Mouse (Mus musculus): ENCODE data around the gene Jhy.

The Jhy gene

DNA sequence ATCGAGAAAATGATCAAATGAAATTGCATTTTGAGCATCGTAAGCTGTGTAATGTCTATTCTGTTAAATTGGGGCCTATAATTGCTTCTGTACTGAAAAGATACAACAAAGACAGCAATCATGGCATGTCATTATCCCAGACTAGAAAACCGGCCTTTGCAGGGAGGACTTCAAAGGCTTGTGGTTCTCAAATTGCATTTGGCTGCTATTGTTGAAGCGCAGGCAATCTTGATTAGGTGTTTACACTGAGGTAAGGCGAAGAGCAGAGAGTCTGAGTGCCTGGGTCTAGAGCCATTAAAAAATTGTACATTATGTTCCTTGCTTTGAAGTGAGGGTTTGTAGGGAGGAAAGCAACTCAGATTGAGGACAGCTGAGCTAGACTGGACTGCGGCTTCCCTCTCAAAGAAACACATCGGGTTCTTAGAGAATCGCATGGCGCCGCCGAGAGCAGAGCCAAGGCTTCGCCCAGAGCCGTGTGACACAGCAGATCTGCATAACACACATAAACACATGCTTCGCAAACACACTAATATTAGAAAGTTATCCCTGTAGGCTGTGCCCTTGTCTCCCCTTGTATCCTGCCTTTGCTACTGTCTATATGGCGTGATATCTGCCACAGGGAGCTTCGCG lies 36.5 kb downstream of the Jhy start:
- DNase-seq (ENCODE audit: low read depth, low spot score), result no peak

DNA sequence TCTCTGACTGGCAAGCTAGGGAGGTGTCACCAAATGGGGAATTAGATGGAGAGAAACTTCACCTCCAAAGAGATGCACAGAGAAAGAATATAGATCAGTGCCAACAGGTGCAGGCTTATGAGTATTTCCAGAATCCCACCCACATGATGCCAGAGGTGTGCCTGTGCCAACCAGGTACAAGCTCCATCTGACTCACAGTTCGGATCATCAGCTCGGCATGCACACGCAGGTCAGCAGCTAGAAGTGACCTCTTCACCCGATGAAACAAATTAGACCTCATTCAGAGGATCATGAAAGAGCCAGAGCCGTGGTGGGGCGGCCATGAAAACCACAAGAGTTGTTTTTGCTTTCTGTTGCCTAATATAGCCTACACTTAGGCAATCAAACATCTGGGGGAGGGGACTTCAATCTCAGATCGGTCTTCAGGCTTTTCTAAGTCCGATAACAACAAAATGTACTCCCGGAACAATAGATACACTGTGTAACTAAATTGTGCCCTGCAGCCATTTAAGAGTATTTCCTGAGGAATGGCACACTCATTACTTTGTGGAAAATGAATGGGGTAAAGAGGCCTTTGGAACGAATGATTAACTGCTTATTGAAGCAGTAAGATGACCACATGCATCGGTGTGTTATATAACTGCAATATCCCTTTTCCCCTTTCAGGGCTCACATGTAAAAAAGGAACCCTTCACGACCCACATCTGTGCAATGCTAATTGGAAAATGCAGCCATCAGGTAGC lies 45.9 kb downstream of the Jhy start:
- DNase-seq (ENCODE audit: low read depth, low spot score), result no peak

DNA sequence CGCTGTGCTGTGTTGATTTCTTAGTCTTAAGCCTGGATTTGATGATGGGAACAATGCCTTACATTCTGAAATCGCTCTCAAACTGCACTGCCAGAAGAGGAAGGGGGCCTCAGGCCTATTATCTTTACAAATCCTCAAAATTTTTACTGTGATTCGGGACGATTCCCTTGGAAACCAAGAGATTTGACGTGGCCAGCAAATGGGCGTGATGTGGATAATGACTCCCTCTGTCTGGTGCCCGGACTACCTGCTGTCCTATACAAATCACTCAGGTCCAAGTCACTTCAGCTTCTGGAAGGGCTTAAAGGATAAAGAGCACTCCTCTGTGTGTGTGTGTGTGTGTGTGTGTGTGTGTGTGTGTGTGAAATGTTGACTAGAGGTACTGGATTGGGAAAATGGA lies 55.0 kb downstream of the Jhy start:
- DNase-seq (ENCODE audit: low read depth, low spot score), result no peak

DNA sequence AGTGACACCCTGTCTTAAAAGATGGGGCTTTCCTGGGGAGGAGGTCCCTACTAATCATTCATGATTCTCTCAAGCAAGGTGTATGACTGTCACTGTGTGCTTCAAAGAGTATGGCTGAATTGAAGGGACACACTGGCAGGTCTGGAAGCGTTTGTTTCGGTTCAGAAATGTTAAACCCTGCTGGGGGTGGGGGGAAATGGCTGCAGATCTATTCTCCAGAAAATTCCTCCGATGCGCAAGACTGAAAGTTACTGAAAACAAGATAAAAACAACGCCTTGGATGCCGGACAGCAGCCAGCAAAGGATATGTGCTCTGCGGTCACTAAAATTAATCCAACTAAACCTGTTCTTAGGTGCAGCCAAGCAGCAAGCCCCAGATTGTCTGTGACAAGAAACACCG lies 55.5 kb downstream of the Jhy start:
- no peak for DNase-seq (ENCODE audit: low read depth, low spot score)

DNA sequence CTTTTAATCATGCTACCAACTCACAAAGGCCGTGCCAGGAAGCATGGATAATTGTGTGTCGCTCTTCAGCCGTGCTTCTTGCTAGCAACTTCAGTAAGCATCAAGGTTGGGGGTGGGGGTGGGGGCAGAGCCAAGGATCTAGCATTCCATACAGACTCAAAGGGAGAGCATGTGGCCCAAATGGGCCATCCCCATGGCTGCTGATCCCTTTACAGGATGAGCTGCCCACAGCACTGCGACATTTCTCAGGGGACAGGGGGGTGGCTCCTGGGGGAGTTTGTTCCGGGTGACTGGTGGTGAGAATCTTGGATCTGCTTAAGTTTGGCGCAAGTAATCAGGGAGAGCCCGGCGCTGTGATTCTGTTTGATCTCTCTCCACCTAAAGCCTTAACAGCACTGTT lies 56.5 kb downstream of the Jhy start:
- DNase-seq (ENCODE audit: low read depth, low spot score), result no peak

DNA sequence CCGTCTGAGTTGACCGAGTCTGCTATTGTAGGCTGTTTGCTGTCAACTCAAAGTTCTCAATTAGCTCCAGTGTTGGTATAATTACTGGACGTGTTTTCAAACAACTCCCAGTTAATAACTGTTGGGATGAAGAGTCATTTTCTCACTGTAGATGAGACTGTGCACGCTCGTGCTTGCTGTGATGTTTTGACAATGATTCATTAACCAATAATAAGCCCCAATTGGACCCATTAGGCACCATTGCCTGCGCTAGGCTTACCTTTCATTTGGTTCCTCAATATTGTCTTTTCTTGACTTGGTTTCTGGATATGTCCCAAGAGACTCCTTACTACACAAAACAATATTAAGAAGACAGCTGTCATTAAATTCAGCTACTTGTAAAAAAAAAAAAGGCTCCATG lies 71.5 kb downstream of the Jhy start:
- DNase-seq (ENCODE audit: low read depth, low spot score), result no peak

DNA sequence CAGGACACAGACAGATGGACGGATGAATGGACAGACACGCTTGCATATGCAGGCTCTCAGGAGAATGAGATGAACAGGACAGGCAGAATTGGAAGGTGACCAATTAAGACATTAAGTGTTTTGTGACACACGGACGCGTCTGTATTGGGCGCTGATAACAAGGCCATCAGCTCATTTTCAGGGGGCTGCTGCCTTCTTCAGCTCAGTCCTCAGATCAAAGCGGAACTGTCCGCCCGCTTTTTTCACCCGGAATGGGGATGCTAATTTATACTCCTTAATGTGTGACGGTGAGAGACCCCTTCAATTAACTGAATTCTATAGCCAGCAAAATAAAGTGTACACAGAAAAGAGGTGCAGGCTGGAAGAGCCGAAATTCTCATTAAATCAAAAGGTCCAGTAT lies 74.5 kb downstream of the Jhy start:
- no peak for DNase-seq (ENCODE audit: low read depth, low spot score)

DNA sequence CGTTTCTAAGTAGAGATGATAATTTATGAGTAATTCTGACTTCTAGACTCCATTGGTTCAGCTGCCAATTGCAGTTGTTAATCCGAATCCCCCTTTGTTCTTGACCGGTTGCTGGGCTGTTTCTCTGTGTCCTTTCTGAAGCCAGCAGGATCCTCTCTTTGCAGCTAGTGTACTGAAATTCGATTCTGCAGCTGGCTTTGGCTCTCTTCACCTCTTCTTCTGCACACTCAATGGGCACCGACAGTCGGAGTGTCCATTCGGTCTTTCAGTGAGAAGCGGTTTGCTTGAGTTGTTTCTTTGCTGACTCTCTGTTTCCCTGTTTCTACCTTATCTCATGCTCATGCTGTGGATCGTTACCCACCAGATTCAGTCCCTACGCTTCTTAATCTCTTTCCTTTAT lies 78.2 kb downstream of the Jhy start:
- no peak for DNase-seq (ENCODE audit: low read depth, low spot score)

DNA sequence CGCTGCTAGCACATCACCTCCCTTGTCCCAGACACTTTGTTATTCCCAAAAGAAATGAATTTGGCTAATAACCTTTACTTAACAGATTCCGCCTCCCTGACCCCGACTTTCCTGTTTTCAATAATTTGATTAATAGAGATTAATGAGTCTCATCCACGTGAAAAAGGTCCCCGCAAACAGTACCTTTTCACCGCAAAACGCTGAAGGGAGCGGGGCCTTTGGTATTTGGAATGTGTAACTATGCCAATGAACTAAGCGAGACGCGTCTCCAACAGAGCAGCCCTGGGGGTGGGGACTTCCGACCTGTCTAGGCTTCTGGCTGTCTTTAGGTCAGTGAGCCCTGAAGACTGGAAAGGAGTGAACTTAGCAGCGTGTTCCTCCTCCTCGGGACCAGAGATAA lies 84.9 kb downstream of the Jhy start:
- no peak for DNase-seq (ENCODE audit: low read depth, low spot score)

DNA sequence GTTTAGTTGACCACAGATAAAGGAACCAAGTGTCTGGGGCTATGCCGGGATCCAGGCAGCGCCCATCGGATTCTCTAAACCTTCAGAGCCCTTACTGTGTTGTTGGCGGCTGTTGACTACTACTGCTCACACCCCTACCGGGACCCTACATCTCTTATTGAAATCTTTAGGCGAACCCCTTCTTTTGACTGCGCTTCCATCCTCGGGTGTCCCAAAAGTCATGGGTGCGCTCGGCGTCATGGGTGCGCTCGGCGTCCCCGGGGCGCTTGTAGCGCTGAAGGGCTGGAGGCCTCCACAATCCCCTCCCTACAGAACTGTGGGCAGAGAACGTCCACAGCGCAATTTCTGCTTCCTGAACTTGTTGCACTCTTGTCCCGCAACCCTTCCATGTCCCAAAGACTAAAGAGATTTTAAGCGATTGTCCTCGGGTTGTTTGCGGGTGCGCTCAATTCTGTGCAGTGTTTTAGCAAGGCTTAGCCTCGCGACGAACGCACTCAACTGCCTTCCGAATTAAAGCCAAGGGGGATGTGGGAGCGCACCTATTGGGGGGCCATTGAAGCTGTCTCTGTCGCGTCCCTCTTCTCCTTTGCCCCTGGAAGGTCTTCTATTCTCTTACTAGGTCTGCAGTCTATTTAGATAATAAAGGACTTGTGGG lies 85.5 kb downstream of the Jhy start:
- DNase-seq (ENCODE audit: low read depth, low spot score), result no peak

DNA sequence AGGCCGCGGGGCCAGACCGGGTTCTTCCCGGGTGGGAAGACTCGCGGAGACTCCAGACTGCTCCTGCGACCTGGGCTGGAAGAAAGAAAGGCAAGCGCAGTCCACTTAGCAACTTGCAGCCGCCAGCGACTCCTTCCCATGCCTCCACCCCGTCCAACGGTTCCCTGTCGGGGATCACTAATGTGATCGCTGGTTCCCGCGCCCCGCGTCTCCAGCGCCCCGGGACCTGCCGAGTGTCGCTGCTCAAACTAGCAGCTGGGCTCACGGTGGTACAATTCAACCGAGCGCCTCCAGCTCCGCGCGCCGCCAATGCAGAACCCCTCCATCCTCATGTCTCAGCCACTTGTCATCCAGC lies 86.1 kb downstream of the Jhy start:
- no peak for DNase-seq (ENCODE audit: low read depth, low spot score)

DNA sequence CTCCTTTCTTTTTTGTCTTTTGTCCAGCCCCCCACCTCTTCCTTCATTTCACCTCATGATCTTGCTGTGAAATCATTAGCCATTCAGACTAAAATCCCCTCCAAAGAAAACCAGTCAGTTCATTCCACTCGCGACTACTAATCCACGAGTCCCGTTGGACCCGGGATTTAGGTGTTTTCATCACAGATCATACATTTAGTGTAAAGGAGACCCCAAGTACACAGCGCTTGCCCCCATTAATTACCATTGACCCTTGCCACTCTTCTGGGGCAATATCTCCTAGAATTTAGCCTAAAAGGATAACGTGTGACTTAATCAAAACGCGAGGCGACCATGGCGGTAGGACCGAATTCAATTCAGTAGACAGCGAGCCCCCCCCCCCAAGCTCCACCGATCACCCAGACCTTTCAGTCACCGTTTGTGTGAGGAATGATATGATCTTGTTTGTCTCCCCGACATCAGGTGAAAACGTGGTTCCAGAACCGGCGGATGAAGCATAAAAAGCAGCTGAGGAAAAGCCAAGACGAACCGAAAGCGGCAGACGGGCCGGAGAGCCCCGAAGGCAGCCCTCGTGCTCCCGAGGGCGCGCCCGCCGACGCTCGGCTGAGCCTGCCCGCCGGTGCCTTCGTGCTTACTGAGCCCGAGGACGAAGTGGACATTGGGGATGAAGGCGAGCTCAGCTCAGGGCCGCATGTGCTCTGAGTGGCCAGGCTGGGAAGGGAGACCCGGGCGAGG lies 86.6 kb downstream of the Jhy start:
- DNase-seq (ENCODE audit: low read depth, low spot score), result no peak

DNA sequence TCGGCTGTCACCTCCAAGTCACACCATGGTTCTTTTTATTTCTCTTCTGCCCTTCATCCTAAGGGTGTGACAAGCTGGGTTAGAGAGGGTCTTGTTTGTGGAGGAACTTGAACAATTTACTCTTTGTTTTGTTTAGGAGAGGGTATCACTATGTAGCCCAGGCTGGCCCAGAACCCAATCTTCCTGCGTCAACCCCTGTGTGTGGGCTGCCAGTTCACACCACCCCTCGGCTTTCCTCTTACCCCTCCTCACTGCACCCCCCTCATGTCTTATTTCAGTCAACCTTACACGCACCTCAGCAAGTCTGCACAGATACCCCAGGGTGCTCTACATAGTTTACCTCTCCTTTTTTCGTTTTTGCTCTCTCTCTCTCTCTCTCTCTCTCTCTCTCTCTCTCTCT lies 87.2 kb downstream of the Jhy start:
- no peak for DNase-seq (ENCODE audit: low read depth, low spot score)

DNA sequence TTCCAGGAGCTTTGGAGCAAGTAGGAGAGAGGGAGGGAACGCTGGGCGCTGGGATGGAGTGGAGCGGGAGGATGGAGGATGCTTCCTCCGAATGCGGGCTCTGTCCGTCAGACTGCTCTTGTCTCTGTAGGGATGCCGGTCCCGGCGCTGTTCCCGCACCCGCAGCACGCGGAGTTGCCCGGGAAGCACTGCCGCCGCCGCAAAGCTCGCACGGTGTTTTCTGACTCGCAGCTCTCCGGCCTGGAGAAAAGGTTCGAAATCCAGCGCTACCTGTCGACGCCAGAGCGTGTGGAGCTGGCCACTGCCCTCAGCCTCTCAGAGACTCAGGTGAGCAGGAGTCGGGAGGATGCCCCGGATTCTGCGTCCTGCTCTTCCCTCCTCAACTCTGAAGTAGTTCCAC lies 87.8 kb downstream of the Jhy start:
- DNase-seq (ENCODE audit: low read depth, low spot score), result no peak

DNA sequence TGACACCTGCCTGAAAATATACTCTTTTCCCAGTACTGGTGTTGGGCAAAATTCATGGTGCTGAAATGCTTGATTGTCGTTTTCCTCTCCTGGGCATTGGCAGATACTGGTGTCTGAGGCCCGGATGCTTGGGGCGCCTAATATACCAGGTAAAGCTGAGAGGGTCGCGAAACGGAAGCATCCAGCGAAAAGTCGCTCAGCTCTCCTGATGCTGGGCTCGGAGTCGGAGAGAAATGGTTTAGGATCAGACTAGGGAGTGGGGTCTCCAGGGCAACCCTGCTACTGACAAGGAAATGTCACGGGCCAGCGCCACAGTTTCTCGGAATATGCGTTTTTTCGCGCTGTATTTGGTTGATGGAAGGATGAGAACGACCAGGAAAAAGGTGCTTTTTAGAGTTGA lies 88.5 kb downstream of the Jhy start:
- DNase-seq (ENCODE audit: low read depth, low spot score), result no peak

DNA sequence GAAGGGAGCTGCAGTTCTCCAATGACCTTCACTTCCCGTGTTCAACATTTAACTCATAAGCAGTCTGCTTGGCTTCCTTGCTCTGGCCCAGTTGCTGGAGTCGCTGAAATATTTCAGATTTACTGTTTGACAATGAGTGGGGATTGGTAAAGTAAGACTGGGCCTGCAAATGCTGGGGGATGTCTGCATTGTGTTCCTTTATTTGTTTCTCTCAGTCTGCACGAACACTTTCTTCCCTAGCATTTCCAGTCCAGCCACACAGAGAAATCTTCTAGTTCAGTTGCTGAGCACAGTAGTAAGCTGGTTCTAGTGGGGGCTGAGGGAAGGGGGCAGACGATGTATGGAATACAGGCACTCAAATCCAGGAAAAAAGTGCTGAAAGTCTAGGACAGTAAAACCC lies 89.0 kb downstream of the Jhy start:
- DNase-seq (ENCODE audit: low read depth, low spot score), result no peak

DNA sequence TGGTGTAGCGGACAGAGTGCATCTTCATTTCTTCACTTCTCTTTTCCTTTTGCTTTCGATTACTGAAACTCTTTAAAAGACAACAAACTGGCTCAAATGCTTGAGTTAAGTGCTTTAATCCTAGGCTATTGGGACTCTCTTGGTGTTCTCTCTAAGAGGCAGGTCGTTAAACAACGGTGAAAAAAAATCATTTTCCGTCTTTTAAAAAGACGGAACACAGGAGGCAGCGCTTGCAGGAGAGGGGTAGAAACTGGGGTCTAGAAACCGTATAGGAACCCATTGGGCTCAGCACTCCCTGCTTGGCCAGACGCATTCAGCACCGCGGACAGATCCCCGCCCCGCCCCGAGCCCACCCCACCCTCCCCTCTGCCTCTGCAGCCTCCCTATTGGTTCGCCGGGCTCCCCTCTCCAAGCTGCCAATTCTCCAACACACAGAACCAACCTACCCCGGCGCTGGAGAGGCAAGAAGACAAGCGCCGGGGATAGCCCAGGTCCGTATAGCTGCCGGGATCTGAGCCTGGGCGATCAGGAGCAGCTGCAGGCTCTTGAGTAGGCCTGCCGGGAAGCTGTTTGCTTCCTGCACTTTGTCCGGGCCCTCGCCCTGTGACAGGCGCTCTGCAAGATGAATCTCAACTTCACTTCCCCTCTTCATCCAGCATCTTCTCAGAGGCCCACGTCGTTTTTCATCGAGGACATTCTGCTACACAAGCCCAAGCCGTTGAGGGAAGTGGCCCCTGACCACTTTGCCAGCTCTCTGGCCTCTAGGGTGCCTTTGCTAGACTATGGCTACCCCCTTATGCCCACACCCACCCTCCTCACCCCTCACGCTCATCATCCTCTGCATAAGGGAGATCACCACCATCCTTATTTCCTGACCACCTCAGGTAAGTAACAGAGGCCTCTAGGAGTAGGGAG lies 90.1 kb downstream of the Jhy start, which contains the start of gene Bsx:
Bsx (plus strand) TSS at position 572 of the 915 bp plus-strand sequence.
- no peak for DNase-seq (ENCODE audit: low read depth, low spot score)

DNA sequence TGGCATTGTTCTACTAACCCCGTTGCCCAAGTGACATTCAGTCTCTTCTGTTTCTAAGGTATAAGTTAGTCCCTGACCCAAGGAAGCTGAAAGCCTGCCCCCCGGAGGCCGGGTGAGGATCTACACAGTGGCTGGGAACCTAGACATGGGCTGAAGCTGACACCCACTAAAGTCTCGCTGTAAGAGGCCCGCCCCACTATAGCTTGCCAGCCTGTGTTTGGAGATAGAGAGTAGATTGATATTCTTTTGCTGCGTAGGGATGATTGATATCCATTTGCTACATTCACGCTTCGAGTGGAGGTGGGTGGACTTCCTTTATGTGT lies 91.8 kb downstream of the Jhy start:
- DNase-seq (ENCODE audit: low read depth, low spot score), result no peak

DNA sequence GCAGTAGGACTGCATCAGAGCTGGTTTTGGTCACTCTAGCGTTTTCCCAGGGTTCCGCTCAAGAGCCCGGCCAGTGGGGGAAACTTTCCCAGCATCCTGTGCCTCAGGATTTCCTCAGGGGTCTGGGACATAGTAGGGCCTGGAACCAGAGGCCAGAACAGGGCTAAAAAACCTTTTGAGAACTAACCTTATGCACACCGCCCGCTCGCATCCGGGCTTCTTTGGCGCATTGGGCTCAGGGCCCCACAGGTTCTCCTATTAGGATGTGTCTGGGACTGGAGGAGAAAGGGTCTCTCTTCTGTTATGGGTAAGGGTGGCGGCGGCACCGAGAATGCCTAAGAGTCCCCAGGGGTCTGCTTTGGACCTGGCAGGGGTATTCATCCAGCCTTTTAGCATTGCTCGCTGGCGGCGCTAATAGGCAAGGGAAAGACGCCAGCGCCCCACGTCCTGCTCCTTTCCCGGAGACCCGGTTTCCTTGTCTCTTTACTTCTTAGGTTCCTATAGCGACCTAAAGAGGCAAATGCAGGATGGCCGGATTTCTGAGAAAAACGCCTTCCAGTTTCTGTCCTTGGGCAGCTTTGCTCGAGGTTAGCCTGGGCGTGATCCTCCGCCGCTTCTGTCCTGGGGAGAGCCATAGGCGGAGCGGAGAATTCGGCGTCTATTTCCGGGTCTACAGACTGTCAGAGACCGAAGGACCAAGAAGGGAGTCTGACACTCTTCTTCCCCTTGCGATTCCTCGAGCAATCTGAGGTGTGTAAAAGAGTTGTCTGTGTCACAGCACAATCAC lies 92.4 kb downstream of the Jhy start:
- no peak for DNase-seq (ENCODE audit: low read depth, low spot score)

DNA sequence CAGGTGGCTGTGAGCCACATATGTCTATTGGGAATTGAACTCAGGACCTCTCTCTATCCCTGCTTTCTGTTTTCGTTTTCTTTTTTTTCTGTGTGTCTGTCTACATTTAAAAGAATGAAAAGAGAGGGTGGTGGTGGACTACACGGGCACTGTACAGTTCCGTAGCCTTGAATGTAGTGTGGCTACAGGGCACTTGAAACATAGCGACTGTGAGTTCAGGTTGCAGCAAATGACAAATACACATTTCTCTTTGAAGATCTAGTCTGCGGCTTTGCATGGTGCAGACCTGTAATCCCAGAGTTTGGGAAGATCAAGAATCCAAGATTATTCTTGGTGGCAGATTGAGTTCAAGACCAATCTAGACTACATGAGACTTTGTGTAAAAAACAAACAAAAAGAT lies 93.6 kb downstream of the Jhy start:
- no peak for DNase-seq (ENCODE audit: low read depth, low spot score)

DNA sequence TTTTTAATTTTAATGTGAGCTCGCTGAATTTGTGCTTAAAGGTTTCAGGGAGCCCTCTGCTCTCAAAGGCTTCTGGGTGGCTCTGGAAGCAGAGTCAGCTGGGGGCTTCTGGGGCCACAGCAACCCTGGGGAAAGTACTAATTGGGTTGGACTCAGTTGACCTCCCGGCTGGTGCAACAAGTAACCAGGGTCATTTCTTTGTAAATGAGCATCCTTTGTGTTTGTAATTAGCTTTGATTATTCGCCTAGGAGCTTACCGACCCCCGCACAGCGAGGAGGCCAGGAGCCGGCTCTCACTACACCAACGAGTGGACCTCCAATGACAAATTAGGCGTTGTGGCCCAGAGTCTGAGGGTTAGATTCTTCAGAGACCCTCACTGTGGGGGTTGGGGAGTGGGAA lies 104.7 kb downstream of the Jhy start:
- DNase-seq (ENCODE audit: low read depth, low spot score), result no peak
